Mouse (Mus musculus) right cerebral cortex, postnatal 10 days (tissue): ENCODE measurements around the gene Col6a2.

ENCODE experiments used
- DNase-seq, 2 experiments: peaks; one replicate each; pipeline ENCODE4 v3.0.0; 2021; ENCODE audit warnings: low spot score in 2 of 2

The Col6a2 gene

GRCm38 (mm10) chr10:76636601-76637000 is 13.2 kb upstream of the Col6a2 start:
- DNase-seq, result no peak

GRCm38 (mm10) chr10:76636026-76636425 is 12.6 kb upstream of the Col6a2 start:
- no peak for DNase-seq

DNA sequence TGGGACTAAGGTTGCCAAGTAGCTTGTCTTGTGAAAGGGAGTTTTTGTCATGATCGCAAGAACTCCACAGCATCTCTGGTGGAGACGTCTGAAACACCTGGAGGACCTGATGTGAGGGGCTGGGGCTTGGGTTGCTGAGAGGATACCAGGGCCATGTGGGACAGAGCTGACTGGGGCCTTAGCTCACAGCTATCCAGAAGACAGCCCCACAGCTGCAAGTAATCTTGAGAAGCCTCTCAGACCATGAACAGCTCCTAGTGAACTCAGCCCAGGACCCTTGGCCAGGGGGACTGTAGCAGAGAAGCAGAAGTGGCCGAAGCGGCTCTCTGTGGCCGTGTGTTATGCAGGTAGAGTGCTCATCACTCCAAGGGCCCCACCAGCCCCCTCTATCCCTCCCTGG is 11.2 kb upstream of the Col6a2 start:
- no peak for DNase-seq

DNA sequence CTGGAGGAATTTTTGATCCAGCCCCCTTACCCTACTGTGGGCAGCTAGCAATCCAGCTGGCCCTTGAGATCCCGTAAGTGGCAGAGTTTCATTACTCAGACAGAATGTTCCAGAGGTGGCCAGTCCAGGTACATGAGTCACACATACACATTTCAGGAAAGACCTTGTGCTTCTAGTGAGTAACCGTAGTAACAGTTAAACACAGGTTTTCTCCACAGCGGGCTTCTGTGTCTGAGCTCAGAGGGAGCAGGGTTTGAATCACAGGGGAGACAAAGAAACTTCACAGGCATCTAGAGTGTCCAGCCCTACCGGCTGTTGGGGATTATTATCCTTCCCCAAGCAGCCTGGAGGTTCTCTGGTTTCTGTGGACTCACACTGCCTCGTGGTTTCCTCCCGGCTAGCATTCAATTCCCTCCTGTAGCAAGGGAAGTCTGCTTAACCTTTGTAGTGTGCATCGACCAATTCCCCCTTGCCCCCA is 10.7 kb upstream of the Col6a2 start:
- DNase-seq, result no peak

DNA sequence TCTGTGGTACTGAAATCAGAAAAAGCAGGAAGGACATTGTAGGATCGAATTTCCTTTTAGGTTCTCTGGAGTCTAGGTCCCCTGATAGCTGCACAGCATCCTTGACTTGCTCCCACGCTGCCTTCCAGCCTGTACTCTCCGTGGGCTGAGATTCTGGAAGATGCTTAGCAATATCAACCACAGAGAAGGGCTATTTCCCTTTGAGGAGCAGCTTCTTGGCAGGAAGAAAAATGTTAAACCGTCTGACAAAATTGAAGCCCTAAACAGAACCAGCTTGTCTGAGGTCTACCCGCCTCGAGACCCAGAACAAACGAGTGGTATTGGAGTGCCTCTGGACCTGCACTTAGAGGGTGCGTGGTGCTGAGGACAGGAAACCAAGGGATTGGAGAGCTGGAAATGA is 9.2 kb upstream of the Col6a2 start:
- DNase-seq, result no peak

GRCm38 (mm10) chr10:76630657-76631056 is 7.2 kb upstream of the Col6a2 start:
- DNase-seq, result no peak

DNA sequence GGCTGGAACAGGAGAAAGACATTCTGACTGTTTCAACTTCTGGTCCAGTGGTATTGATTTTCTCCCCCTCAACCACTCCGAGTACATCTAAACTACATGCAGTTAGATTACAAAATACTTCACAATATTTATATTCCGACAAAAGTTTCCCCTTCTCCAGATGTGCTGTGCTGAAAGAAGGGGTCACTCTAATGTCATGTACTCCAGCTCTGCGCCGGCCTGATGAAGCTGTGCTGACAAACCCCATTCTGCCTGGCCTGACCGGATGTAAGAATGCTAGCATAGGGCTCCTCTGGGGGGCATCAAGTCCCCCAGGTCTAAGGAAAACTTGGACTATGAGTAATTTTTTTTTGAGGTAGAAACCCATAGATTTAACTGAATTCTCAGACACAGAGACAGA is 4.3 kb upstream of the Col6a2 start:
- no peak for DNase-seq

- no peak for DNase-seq
These were observed 1.5 kb upstream of the Col6a2 start for GRCm38 (mm10) chr10:76624903-76625302.

DNA sequence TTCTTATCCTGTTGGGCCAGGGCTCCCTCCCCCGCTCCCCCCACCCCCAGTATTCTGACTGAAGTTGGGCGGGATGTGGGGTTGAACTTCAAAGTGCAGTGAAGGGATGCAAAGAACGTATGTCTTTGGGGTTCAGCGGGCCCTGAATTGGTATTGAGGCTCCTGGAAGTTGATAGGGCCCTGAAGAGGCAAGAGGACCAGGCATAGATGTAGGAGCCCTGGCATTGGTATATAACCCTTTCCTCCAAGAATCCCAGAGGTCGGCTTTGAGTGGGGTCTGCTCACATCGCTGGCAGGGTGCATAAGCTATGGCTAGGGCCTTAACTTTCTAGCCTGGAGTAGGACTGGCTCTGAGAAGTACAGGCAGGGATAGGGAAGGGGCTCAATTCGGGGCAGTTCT is 304 bp upstream of the Col6a2 start:
- DNase-seq, result no peak

- no peak for DNase-seq
These were observed 1.0 kb downstream of the Col6a2 start for GRCm38 (mm10) chr10:76622411-76622810.

GRCm38 (mm10) chr10:76612473-76612872 is 11.0 kb downstream of the Col6a2 start:
- no peak for DNase-seq

DNA sequence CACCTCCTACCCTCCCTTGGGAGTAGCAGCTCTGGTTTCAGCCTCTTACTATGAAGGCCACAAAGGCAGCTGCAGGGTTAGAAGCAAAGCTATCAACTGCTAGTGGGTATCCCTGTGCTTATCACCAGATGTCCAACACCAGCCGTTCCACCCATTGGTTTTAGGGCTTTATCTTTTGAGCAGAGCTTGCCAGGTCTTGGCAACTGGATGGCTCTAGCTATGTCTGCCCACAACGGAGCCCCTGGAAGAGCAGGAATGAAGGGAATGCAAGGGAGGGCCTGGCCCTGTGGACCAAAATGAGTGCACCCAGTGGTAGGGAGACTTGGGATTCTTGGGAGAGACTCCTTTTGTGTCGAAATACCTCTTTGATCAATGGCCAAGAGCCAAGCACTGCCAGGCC is 20.7 kb downstream of the Col6a2 start:
- no peak for DNase-seq

- no peak for DNase-seq
These were observed 27.1 kb downstream of the Col6a2 start for GRCm38 (mm10) chr10:76596338-76596737.

DNA sequence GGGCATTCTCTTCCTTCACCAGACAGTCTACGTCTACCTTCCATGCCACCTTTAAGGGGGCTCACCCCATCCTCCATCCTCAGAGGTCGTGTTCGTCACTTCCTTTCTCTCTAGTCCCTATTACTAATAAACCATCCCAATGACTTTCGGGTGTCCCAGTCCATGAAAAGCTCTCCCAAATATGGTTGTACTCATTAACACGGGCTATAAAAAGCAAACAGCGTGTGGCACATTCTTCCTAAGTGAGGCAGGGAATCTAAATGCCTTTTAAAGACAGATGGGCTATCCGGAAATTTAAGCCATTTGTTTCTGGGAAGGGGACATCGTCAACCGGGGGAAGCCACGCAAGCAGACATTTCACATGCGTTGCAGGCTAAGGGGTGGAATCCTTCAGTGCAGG is 33.2 kb downstream of the Col6a2 start:
- DNase-seq, result no peak

DNA sequence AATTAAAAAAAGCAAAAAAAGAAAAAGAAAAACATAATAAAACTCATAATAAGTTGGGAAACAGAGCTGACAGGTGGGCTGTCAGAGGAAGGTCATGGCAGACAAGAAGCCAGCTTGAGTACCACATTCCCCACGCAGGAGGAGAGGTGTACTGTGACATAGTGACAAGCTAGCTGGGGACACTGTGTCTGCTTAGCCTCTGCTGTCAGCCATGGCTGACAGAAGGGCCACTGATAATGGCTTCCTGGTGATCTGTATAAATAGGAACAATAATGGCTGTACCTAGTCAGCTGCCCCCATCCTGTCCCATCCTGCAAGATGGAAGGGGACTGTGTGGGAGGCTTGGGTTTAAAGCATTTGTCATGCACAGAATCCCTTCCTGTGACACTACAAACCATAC is 37.2 kb downstream of the Col6a2 start:
- DNase-seq, result no peak

- DNase-seq, result no peak
These were observed 39.3 kb downstream of the Col6a2 start for GRCm38 (mm10) chr10:76584138-76584537.

- no peak for DNase-seq
These were observed 46.5 kb downstream of the Col6a2 start for GRCm38 (mm10) chr10:76576920-76577319.

DNA sequence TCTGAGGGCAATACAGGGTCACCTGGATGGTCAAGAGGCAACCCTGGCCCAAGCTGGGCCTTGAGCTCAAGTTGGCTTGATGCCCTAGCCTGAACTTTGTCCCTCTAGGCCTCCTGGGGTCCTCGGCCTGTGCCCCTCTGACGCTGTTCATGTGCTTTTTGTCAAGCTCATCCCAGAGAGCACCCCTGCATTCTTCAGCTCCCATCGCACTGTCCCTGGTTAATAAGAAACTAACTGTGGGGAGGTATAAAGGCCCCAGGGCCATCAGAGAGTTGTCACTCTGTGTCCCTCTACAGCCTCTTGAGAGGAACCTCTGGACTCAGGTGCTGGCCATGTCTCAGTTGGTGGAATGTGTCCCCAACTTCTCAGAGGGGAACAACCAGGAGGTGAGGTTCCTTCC is 48.1 kb downstream of the Col6a2 start, which contains the start of gene Ftcd:
Gene Ftcd, plus strand, starts transcription at position 275 of the 400 bp plus-strand sequence.
- no peak for DNase-seq

DNA sequence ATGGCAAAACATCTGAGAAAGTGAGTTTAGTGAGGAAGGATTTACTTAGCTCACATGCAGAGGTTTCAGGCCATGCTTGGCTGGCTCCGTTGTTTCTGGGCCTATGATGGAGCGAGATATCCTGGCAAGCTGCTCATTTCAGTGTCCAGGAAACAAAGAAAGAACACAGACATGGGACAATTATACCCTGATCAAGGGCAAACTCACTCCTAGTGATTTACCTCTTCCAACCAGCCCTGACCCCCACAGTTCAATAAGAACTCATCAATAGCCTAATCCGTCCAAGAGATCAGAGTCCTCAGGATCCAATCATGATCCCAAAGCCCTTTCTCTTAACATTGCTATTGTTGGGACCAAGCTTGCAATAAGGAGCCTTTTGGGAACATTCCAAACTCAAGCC is 51.3 kb downstream of the Col6a2 start:
- no peak for DNase-seq

DNA sequence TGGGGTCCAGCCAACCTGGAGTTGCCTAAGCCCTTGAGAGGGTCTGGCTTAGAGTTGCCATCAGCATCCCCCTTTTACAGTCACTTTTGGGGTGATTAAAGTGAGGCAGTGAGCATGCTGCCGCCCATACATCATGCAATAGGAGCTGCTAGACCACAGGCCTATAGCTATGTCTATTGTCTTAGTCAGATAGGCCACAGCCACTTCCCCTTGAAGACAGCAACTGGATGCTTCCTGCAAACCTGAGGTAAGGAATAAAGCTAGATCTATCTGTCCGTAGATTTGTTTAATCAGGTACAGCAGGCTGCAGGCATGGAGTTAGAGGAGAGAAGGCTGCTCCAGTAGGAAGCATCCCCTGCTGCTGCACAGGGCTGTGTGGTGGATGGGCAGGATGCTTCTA is 52.4 kb downstream of the Col6a2 start:
- no peak for DNase-seq

- DNase-seq, result no peak
These were observed 53.3 kb downstream of the Col6a2 start for GRCm38 (mm10) chr10:76569996-76570685.

GRCm38 (mm10) chr10:76561972-76562371 is 61.5 kb downstream of the Col6a2 start, which contains the start of gene Spatc1l:
Gene Spatc1l, plus strand, starts transcription at chr10:76562272.
- no peak for DNase-seq

GRCm38 (mm10) chr10:76554061-76554460 is 69.4 kb downstream of the Col6a2 start:
- DNase-seq, result no peak

DNA sequence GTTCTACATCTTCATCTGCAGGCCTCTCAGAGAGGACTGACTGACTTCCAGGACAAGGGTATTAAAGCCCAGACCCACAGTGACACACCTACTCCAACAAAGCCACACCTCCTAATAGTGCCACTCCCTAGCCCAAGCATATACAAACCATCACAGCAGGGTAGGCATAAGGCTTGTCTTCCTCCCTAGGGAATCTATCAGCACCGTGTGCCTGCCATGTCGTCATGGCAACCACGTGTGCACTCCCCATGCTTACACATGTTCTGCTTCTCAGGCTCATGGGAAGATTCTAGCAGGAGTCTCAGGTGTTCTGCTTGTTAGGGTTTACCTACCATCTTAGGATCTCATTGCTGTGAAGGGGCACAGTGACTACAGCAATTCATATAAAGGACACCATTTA is 71.9 kb downstream of the Col6a2 start:
- no peak for DNase-seq
